Mouse (Mus musculus): ENCODE data around the gene Hcn2.
"Not testable (repeated sequence)": the region's sequence is repeated elsewhere in the genome, so short reads cannot be mapped to it uniquely, and the experiment has no call there.

The Hcn2 gene

GRCm38 (mm10) chr10:79687513-79687912, 28.9 kb upstream of the Hcn2 start:
- DNase-seq: no peak

GRCm38 (mm10) chr10:79688720-79689119, 27.7 kb upstream of the Hcn2 start, which contains the start of gene Gzmm:
Gene Gzmm (plus strand): TSS chr10:79689020.
- DNase-seq: no peak

- no peak for DNase-seq
Measured at GRCm38 (mm10) chr10:79689178-79689577, 27.3 kb upstream of the Hcn2 start.

GRCm38 (mm10) chr10:79691986-79692548, 24.4 kb upstream of the Hcn2 start:
- no peak for DNase-seq

- no peak for DNase-seq
Measured at GRCm38 (mm10) chr10:79693580-79694378, 22.7 kb upstream of the Hcn2 start.

GRCm38 (mm10) chr10:79694379-79694655, 22.1 kb upstream of the Hcn2 start:
- DNase-seq: no peak

GRCm38 (mm10) chr10:79695231-79696128, 21.0 kb upstream of the Hcn2 start:
- DNase-seq: peak; percentile 77

- no peak for DNase-seq
Measured at GRCm38 (mm10) chr10:79696129-79696651, 20.2 kb upstream of the Hcn2 start.

GRCm38 (mm10) chr10:79697916-79698315, 18.5 kb upstream of the Hcn2 start:
- no peak for DNase-seq

- no peak for DNase-seq
Measured at GRCm38 (mm10) chr10:79698459-79698858, 18.0 kb upstream of the Hcn2 start.

GRCm38 (mm10) chr10:79700676-79701075, 15.8 kb upstream of the Hcn2 start:
- no peak for DNase-seq

GRCm38 (mm10) chr10:79701443-79702129, 14.8 kb upstream of the Hcn2 start:
- DNase-seq: no peak

GRCm38 (mm10) chr10:79702970-79703369, 13.5 kb upstream of the Hcn2 start:
- not testable (repeated sequence) for DNase-seq

GRCm38 (mm10) chr10:79703541-79703940, 12.9 kb upstream of the Hcn2 start:
- no peak for DNase-seq

GRCm38 (mm10) chr10:79704065-79704969, 12.1 kb upstream of the Hcn2 start, which contains the start of gene Bsg:
Gene Bsg (plus strand): TSS chr10:79704491.
- DNase-seq: peak; percentile 100

GRCm38 (mm10) chr10:79704970-79705360, 11.5 kb upstream of the Hcn2 start:
- no peak for DNase-seq

GRCm38 (mm10) chr10:79705951-79706350, 10.5 kb upstream of the Hcn2 start:
- no peak for DNase-seq

GRCm38 (mm10) chr10:79706406-79707094, 9.9 kb upstream of the Hcn2 start:
- DNase-seq: no peak

- no peak for DNase-seq
Measured at GRCm38 (mm10) chr10:79707162-79707561, 9.3 kb upstream of the Hcn2 start.

GRCm38 (mm10) chr10:79707759-79708158, 8.7 kb upstream of the Hcn2 start:
- no peak for DNase-seq

- no peak for DNase-seq
Measured at GRCm38 (mm10) chr10:79708668-79709067, 7.8 kb upstream of the Hcn2 start.
